Mouse (Mus musculus) ES-Bruce4 (cell line): ENCODE data around the gene Zmynd10. TPM values are rescaled to one million over a fixed set of nuclear protein-coding genes. Genes with fewer than 3 reads are reported as not detected.

Source experiments
- H3K27ac ChIP-seq: 2 replicates; pipeline ENCODE4 v1.5.1; 2012; ENCODE audit warnings: low read length, inconsistent platforms; ENCODE audit not compliant: insufficient read depth
- H3K27me3 ChIP-seq: 2 replicates; pipeline ENCODE4 v1.6.1; 2012; ENCODE audit warnings: mild to moderate bottlenecking, low read length, inconsistent platforms; ENCODE audit not compliant: control insufficient read depth, poor library complexity, insufficient read depth, severe bottlenecking
- H3K36me3 ChIP-seq: 2 replicates; pipeline ENCODE4 v1.6.1; 2012; ENCODE audit warnings: inconsistent platforms, mild to moderate bottlenecking, low read length, moderate library complexity; ENCODE audit not compliant: control insufficient read depth, poor library complexity, insufficient read depth, severe bottlenecking
- H3K4me1 ChIP-seq: one replicate; pipeline ENCODE4 v1.8.1; 2011; ENCODE audit warnings: low read length; ENCODE audit not compliant: control insufficient read depth, insufficient read depth
- H3K4me3 ChIP-seq: 2 replicates; pipeline ENCODE4 v1.5.1; 2011; ENCODE audit warnings: low read depth, mild to moderate bottlenecking, low read length
- H3K9ac ChIP-seq: 2 replicates; pipeline ENCODE4 v1.6.1; 2012; ENCODE audit warnings: low read depth, mild to moderate bottlenecking, inconsistent platforms; ENCODE audit not compliant: poor library complexity, severe bottlenecking
- H3K9me3 ChIP-seq: replicated peaks from 2 replicates; pipeline ENCODE4 v1.6.1; 2012; ENCODE audit warnings: mild to moderate bottlenecking, low read length, inconsistent platforms; ENCODE audit not compliant: control insufficient read depth, poor library complexity, insufficient read depth, severe bottlenecking
- CTCF ChIP-seq: IDR thresholded peaks from one replicate; pipeline ENCODE4 v1.8.1; 2011; ENCODE audit warnings: low read depth, low read length
- EP300 ChIP-seq: IDR thresholded peaks from 2 replicates; pipeline ENCODE4 v1.6.1; 2011; ENCODE audit warnings: low read depth, low read length; ENCODE audit not compliant: insufficient read depth
- POLR2A ChIP-seq: IDR thresholded peaks from one replicate; pipeline ENCODE4 v1.8.1; 2011; ENCODE audit warnings: low read length; ENCODE audit not compliant: insufficient read depth
- polyA plus RNA-seq: library from polyadenylated mRNA; stranded (reverse); fragments of >200 nt; gene quantifications from 2 replicates; pipeline ENCODE4 v1.2.4, GENCODE M21; 2011; ENCODE audit warnings: low read depth; ENCODE audit not compliant: missing spikeins, insufficient read depth, insufficient read length

The Zmynd10 gene
- polyA plus RNA-seq, 1 experiment = not detected

DNA sequence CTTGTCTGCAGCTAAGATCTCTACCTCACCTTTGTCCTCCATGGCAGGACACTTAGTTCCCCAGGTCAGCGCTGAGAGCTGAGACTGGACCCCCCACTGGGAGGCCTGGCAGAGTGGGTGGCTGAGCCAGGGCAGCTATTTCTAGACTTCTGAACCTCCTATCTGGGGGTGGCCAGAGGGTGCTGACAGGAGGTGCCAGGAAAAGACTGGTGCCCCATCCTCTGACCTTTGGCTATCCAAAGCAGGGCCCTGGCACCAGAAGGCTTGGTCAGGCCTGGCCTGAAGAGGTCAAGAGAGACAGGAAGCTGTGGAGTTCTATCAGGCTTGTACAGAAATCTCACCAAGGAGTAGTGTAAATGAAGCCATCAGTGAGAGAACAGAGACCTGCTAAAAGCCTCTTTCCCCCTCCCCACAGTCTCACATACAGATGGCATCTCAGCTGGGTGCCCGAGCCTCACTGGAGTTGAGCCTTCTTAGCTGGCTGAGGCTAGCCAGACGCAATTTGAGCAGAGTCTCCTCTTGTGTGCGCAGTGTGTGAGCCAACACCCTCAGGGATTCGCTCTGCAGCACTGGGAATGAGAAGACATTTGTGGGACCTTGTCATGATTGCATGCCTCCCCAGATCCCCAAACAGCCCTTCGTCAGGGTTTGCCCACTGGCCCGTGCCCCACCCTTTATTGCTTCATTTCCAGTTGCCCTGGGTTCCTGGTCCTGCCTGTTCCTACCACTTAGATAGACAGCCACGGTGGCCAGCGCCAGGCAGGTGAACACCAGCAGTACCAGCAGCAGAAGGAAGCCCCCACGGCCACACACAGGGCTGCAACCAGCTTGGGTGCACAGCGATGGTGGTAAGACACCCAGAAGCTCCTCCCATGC, 46.2 kb downstream of the Zmynd10 start:
- Histone ChIP-seq H3K9ac (no peak overlapping the region), H3K4me1 (no peaks in the 10 kb centered on the region), H3K27me3 (no peaks in the 10 kb centered on the region), H3K9me3 (peaks cover 13% of the 10 kb centered on the region), H3K36me3 (peaks cover 35% of the 10 kb centered on the region), H3K27ac (no peak overlapping the region), H3K4me3 (no peak overlapping the region)
- no peak for TF ChIP-seq POLR2A
- no peak for TF ChIP-seq EP300
- no peak for TF ChIP-seq CTCF

- Histone ChIP-seq H3K36me3 (peaks cover 33% of the 10 kb centered on the region), H3K4me1 (no peaks in the 10 kb centered on the region), H3K27me3 (no peaks in the 10 kb centered on the region), H3K9me3 (peaks cover 13% of the 10 kb centered on the region), H3K27ac (no peak overlapping the region), H3K9ac (no peak overlapping the region), H3K4me3 (no peak overlapping the region)
- TF ChIP-seq EP300 (no peak), CTCF (no peak), POLR2A (no peak)
Measured at GRCm38 (mm10) chr9:107594281-107595062, 47.4 kb downstream of the Zmynd10 start.

DNA sequence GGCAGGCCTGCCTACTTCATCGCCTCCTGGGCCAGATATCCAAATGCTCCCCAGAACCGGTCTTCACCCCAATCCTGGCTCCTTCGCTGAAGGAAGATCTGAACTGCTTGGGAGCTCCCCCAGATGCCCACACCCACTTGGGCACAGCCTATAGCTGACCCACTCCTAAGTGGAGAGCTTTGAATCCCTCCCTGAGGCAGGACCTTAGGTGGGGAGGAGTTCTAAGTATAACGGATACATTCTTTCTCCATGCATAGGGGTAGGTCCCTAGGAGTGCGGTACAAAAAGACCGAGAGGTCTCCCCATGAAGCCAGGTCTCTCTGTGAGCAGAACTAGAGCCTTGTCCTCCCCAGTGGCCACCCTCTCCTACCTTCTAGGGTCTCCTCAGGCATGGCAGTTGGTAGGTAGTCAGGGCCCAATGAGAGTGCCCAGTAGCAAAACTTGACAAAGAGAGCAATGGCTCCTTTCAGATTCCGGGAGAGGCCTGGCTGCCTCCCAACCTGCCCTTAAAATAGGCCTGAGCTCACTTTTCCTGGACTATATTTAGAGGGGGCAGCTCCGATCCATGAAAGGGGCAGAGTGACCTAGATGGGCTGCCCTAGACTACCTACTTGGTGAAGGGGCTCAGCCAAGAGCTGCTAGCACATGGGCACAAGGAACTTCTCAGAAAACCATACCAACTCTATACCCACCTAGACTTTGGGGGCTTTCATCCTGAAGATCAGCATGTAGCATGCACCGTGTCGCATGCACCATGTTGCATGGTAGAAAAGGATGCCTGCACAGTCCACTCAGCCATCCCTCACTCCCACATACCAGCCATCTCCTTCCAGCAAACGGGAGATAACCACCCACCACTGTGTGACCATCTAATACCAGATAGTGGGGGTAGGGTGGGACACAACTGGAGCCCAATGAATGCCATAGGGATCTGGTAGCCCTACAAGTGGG, 49.8 kb downstream of the Zmynd10 start:
- no peaks in the 10 kb centered on the region for H3K9me3 ChIP-seq
- H3K36me3 ChIP-seq = peaks cover 8% of the 10 kb centered on the region
- peaks cover 2% of the 10 kb centered on the region for H3K4me1 ChIP-seq
- H3K9ac ChIP-seq = no peak overlapping the region
- no peaks in the 10 kb centered on the region for H3K27me3 ChIP-seq
- no peak for TF ChIP-seq EP300
- no peak for TF ChIP-seq CTCF
- no peak for TF ChIP-seq POLR2A
- H3K4me3 ChIP-seq = no peak overlapping the region
- no peak overlapping the region for H3K27ac ChIP-seq

DNA sequence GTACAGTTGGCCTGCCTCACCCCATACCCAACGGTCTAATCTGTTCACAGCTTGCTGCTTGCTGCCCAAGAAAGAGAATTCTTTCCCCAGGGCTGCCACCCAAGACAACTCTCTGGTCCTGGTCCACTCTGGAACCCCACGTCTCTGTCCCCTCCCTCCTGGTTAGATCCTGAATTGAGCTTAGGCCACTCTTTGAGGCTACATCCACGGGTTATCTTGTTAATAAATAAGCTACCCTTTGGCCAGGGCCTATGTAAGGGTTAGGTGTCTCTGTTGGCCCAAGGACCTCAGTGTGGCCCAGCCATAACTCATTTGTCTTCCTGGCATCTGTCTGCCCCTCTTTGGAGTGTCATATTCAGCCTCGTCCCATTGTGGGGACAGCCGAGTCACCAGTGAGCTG, 51.3 kb downstream of the Zmynd10 start:
- peak overlapping the region; percentile 35 for H3K4me3 ChIP-seq
- no peak overlapping the region for H3K9ac ChIP-seq
- no peak for TF ChIP-seq POLR2A
- TF ChIP-seq EP300 = no peak
- no peak for TF ChIP-seq CTCF
- H3K36me3 ChIP-seq = no peaks in the 10 kb centered on the region
- H3K27ac ChIP-seq = no peak overlapping the region
- H3K4me1 ChIP-seq = peaks cover 2% of the 10 kb centered on the region
- no peaks in the 10 kb centered on the region for H3K9me3 ChIP-seq
- H3K27me3 ChIP-seq = no peaks in the 10 kb centered on the region

GRCm38 (mm10) chr9:107599433-107599832, 52.3 kb downstream of the Zmynd10 start:
- peak overlapping the region; percentile 34 for H3K4me3 ChIP-seq
- H3K9ac ChIP-seq = no peak overlapping the region
- H3K36me3 ChIP-seq = no peaks in the 10 kb centered on the region
- no peak overlapping the region for H3K27ac ChIP-seq
- H3K9me3 ChIP-seq = no peaks in the 10 kb centered on the region
- TF ChIP-seq POLR2A = no peak
- no peak for TF ChIP-seq EP300
- TF ChIP-seq CTCF = no peak
- no peaks in the 10 kb centered on the region for H3K27me3 ChIP-seq
- peaks cover 5% of the 10 kb centered on the region for H3K4me1 ChIP-seq
